Mouse (Mus musculus) ovary, postnatal 36 days (tissue): ENCODE data around the gene C2cd3.
A peak's percentile ranks its signal among the peaks of the same experiment; 100 is the strongest.
"Not testable (repeated sequence)": the region's sequence is repeated elsewhere in the genome, so short reads cannot be mapped to it uniquely, and the experiment has no call there.

ENCODE experiments used
- DNase-seq: peaks from one replicate; pipeline ENCODE4 v3.0.0; 2022; ENCODE audit warnings: low spot score, mixed read lengths

C2cd3 gene

DNA sequence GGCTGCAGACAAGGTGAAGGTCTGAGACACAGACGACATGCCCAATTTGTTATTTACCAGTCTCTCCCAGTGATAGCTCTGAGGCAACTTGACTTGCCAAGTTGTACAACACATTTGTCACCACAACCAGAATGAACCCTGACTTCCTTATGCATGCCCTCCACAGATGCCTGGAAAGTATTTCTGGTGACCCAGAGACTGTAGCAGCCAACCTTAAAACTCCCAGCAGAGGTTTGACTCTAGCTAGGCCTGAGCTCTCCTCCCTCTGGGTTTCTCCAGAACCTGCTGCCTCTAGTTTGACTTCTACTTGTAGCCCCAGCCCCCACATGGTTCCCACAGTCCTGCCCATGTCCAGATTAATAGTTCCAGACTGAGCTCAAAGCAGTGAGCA is 99.4 kb downstream of the C2cd3 start:
- no peak for DNase-seq

DNA sequence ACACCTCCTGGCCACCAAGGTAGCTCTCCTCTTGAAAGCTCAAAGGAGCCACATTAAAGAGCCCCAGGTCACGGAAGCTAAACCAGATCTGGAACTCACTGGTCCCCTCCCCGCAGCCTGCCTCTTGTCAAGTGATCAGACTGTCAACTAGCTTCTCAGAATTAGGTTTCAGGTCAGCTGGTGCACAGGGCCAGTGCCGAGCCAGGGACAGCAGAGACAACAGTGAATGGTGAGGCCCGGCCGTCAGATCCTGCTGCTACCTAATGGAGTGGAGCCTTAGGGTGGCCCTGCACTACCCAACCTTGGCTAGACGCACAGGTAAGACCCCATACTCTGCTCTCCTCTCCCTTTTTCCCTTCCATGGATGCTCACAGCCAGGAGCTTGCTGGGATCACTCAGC is 100.7 kb downstream of the C2cd3 start, which contains the start of gene Ucp3:
Ucp3 (plus strand) TSS at position 214 of the 400 bp plus-strand sequence.
- no peak for DNase-seq

DNA sequence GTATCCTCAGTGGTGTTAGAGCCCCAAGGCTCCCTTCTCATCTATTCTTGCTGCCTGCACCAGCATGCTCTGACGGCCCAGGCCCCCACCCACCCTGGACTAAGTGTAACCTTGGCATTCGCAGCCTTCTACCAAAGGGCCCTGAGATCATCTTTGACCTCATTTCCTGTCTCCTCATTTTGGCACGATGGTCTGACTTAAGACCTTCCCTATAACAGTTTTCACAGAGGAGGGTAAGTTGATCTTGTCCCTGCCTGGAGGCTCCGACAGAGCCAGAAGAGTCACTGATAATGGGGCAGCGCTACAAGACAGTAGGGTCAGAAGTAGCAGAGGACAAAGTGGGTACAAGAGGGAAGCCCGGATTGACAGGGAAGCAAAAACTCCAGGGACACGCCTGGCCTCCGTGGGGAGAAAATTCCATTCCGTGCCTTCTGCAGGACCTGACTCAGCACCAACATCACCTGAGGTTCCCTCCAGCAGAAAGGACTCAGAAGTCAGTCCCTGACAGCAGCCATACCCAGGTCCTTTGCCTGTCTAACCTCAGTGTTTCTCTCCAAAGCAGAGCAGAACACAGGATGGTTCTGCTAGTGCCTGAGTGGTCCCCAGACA is 101.9 kb downstream of the C2cd3 start:
- DNase-seq = no peak

DNA sequence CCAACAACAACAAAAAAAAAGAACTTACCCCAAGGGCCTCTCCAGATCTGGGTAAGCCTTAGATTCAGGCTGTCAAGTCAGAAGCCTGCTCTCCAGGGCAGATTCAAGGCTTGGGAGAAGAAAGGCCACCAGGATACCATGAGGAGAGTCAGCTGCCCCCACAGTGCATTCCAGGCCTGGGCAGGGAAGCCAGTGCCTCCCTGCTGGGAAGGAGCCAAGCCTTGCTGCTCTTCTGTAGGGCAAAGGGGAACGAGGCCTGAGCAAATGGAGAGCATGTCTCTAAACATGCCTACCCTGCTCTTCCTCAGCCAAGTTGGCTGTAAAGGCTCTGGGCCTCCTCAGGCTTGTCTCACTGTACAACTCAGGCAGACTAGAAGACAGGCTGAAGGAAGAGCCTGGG is 102.6 kb downstream of the C2cd3 start:
- peak; percentile 69 for DNase-seq

DNA sequence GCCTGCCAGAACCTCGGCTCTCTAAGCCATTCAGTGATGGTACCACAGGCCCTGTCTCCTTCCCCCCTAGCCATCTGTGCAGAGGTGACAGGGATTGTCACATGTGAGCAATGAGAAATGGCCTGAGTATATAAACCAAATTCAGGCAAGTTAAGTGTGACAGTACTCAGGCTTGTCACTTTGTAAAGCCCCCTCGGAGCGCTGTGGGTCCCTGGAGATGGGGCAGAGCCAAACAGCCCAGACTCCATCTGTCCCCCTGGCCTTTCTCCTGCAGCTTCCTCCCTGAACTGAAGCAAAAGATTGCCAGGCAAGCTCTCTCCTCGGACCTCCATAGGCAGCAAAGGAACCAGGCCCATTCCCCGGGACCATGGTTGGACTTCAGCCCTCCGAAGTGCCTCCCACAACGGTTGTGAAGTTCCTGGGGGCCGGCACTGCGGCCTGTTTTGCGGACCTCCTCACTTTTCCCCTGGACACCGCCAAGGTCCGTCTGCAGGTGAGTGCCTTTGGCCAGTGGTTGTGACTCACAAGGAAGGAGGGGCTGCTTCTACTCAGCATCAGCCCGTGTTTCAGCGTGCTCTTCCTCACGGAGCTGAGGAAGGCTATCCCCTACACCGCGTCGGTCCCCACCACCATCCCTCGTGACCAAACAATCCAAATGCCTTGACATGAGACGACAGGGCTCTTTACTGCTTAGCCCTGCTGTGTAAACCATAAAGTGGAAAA is 107.2 kb downstream of the C2cd3 start:
- DNase-seq = no peak

DNA sequence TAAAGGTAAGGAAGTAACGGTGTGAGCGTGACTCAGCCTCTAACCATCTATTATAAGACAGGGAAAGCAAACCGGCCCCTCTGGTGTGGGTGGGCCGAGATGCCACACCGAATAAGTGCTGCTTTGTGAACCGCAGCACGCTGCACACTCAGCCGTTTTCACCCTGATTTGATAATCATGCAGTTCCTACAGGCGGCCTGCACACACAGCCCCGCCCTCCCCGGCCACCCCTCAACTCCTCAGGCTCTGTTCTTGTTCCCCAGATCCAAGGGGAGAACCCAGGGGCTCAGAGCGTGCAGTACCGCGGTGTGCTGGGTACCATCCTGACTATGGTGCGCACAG is 107.8 kb downstream of the C2cd3 start:
- DNase-seq = no peak

DNA sequence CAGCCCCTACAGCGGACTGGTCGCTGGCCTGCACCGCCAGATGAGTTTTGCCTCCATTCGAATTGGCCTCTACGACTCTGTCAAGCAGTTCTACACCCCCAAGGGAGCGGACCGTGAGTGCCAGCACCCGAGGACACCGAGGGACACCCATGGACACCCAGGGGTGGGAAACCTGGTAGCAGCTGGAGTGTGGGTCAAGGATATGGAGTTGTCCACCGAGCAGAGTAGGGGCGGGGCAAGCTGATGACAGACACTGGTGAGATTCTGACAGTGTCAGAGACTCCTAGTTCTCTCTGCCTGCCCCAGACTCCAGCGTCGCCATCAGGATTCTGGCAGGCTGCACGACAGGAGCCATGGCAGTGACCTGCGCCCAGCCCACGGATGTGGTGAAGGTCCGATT is 108.1 kb downstream of the C2cd3 start:
- DNase-seq = no peak

DNA sequence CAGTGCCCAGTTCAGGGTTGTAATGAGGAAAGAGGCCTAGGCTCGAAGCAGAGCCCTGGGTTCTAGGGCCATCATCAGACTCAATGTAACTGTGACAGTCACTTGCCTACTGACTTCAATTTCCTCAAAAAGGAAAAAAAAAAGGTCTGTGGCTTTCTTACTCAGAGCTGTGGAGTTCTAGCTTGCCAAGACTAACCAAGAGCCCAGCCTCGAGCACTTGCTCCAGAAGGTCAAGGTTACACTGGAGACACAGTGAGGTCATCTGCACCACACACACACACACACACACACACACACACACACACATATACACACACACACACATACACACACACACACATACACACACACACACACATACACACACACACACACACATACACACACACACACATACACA is 110.0 kb downstream of the C2cd3 start:
- not testable (repeated sequence) for DNase-seq

DNA sequence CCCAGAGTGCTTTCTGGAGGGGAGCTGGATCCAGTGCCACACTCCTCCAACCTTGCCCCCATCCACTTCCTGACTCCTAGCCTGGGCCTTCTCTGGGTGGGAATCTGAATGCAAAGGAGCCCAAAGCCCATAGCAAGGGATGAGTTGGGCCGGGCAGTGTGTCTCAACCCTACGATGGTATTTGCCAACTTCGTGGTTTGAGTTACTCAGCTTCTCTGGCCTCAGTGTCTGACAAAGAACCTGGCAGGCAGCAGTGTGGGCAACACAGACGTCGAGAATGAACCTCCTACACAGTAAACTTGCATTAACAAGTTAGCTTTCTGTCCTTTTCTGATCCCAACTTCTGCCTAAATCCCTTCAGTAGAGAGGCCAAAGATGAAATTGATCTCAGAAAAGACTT is 112.5 kb downstream of the C2cd3 start:
- DNase-seq = no peak

DNA sequence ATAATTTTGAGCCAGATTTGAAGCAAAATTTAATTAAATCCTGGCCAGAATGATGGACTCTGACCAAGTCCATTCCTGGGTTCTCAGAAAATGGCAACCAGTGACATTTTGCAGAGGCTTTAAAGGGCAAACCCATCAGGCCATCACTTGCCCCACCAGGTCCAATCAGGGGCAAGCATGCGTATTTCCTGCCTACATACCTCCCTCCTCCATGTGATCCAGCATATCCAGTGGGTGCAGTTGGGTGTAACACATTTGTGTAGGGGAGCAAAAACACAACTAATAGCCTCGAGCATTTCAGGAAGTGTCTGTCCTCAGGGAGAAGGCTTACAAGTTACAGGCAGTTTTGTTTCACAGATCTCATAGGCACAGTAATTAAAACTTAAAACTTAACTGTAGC is 115.3 kb downstream of the C2cd3 start:
- DNase-seq = no peak

DNA sequence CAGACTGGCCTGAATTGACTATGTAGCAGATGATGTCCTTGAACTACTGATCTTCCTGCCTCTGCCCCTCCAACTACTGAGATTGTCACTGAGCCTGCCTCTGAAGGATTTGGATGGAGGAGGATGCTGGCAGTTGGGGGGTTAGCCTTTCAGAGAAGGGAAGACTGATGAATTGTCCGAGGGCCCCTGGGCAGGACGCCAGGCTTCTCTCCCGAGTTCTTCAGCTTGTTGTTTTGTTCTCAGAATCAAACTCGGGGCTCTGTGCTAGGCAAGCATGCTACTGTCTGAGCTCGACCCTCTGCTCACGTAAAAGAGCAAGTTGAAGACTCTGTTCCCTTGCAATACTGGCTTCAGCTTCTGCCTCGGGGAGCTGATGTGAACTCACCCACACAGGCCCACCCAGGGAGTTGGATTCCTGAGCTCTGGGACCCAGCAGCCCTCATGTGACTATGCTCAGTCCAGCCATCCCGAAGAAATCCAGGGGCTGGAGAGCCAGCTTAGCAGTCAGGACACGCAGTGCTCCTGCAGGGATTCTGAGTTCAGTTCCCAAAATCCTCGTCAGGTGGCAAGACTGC is 116.5 kb downstream of the C2cd3 start:
- DNase-seq = peak; percentile 43

DNA sequence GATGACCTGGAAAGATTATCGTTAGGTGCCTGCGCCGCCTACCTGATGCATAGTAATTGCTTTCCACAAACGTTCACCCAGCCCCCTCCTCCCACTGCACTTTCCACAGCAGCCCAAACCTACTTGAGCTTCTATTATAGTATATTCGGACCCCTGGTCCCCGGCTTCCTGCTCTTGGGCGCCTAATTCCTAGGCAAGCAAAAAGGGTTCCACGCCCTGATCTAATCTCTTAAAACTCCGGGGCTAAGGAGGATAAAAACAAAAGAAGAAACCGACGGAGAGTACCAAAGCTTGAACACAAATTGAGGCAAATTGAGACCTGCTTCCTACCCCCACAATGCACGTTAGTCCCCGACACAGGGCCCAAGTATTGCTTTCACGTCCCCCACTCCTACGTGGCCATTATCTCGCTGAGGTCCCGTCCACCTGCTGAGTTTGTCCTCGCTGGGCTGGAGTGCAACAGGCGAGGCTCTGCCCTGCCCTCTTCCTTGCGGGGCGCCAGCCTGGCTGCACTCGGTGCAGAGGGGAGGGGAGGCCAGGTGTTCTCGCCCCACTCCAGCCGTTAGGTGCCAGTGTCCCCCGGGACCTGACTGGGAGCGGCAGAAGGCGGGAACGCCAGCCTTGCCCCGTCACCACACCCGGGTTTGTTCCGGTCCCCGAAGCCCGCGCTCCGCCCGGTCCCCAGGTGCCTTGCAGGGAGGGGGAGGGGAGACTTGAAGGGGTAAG is 120.5 kb downstream of the C2cd3 start:
- peak; percentile 71 for DNase-seq

DNA sequence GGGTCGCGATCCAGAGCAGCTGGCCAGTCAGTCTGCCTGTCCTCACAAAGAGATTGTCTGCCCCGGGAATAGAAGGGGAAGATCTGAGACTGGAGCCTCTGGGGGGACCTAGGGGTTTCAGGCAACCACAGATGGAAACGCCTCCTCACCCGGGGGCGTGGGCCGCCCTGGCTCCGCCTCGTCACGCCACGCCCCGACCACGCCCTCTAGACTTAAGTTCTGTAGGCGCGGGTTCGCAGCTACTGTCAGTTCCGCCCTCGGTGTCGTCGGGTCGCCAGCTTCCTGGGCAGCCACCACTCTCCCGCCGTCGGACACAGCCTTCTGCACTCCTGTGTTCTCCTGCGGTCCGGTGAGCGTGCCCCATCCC is 121.1 kb downstream of the C2cd3 start, which contains the start of gene Ucp2:
Ucp2 (plus strand) TSS at position 221 of the 367 bp plus-strand sequence.
- peak; percentile 92 for DNase-seq

DNA sequence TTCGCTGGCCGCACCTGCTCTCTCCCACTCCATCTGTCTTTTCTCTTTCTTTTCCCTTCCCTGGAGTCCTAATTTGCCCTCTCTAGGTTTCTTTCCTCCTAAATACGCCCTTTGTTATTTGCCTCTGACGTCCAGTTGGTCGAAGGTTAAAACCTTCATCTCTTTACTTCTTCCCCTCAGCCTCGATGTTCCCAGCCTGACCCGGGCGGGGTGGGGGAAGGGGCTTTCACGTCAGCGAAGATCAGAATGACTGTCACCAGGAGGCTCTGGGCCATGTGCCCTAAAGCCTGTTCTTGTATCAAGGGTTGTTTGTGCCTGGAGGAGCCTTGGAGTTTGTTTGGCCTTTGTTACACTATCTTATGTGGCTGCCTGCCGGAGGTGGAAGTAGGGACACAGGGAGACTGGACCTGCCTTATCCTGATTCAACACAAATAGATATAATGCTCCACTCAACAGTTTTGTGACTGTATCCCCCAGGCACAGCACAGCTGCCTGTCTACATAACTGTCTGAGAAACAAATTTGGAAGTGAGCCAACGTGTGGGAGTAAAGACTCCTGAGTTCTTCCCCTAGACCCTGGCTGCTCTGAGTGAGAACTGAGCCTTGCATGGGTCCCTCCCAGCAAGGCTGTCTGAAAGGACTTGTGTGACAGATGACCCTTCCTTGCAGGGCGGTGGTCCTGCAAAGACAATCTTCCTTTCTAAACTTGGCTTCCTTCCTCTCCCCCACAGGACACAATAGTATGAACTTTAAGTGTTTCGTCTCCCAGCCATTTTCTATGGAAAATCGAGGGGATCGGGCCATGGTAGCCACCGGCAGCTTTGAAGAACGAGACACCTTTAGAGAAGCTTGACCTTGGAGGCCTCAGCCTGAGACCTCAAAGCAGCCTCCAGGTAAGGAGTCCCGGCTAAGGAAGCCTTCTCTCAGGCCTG is 121.7 kb downstream of the C2cd3 start:
- peak; percentile 55 for DNase-seq

DNA sequence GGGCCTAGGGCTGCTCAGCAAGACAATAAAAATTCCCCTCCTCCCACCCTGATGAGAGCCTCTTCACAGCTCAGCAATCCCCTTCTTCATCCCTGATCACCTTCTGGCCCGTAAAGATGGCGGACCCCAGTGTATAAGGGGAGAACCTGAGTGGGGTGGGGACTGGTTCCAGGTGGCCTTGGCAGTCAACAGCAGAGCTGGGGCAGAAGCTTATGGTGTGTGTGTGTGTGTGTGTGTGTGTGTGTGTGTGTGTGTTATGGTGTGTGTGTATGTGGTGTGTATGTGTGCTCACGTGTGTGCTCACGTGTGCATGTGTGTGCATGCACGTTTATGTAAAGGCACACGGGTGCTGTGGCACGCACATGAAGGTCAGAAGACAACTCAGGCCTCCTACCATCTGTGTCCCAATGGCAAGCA is 122.4 kb downstream of the C2cd3 start:
- DNase-seq = no peak

DNA sequence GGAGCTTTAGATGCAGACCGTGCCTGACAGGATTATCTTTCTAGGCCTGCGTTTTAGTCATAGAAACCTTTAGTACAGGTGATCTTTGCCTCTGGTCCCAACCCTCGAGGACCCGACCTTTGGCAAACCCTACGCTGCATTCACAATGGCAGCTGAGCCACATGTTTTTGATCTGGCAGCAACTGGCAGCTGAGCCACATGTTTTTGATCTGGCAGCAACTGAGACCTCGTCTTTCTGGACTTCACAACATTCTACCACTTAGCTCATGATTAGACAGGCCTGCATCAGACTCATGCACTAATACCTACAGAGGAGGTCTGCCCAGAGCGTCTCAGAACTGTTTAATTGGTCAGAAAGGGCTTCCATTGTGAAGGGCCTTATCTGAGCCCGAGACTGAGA is 123.0 kb downstream of the C2cd3 start:
- DNase-seq = no peak

DNA sequence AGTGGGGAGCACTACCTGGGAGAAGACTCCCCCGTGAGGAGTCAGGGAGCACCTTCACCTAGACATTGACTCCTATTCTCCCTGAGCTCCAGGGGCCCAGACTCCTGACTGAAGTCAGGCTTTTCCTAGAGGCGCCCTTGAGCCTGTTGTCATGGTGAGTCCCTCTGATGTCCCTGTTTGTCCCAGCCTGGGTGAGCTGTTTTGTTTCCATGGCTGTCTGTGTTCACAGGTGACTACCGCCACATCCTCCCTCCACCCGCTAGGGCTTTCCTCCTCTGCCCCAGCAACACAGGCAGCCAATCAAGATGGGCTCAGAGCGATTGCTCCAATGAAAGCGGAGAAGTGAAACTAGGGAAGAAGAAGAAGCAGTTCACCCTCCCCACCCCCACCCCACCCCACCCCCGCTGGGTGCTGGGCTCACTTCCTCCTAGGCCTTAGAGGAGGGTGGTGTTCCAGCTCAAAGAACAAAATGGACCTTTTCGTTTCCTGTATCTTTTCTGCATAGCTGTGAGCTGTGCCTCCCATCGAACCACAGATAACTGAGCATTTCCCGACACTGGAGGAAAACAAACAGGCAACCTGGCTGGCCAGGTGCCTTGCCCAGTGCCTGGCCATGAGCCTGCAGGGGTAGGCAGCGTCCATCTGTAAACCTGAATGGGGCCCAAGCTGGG is 123.7 kb downstream of the C2cd3 start:
- peak; percentile 64 for DNase-seq

DNA sequence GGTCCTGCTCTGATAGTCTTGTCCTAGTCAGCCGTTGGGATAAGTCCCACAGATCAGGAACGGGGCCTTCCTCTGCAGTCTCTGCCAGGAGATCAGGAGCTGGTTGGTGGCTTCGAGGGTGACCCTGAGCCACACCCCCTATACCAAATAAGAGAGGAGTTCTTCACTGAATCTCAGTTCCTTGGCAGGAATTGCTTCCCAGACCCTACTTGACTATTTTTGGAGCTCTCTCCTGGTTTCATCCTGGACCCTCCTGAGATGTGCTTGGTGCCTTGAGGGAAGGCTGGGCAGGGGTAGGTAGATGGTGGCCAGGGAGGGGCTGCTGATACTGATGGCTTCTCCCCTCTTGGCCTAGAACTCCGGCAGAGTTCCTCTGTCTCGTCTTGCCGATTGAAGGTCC is 124.3 kb downstream of the C2cd3 start:
- no peak for DNase-seq

DNA sequence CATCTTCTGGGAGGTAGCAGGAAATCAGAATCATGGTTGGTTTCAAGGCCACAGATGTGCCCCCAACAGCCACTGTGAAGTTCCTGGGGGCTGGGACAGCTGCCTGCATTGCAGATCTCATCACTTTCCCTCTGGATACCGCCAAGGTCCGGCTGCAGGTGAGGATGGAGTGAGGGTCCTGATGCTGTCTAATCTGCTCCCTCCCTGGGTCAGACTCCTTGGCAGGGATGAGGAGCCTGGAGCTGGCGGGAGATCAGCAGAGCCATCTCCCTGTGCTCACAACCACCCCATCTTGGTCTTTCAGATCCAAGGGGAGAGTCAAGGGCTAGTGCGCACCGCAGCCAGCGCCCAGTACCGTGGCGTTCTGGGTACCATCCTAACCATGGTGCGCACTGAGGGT is 124.8 kb downstream of the C2cd3 start:
- no peak for DNase-seq

DNA sequence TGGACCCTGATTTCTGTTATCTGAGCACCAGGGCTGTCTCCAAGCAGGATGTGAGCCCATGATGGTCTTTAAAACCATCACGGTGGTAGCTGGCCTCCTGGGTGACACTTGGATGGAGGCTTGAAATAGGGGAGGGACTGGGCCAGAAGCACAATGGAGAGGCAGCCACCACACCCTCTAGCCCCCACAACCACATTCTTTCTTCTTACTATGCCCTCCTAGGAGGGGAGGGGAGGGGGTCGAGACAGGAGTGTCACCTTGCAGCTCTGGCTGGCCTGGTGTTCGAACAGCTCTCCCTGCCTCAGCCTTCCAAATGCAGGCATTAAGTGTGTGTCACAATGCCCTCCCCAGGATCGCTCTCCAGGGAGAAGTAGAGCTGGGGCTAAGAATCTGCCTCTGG is 125.4 kb downstream of the C2cd3 start:
- no peak for DNase-seq

DNA sequence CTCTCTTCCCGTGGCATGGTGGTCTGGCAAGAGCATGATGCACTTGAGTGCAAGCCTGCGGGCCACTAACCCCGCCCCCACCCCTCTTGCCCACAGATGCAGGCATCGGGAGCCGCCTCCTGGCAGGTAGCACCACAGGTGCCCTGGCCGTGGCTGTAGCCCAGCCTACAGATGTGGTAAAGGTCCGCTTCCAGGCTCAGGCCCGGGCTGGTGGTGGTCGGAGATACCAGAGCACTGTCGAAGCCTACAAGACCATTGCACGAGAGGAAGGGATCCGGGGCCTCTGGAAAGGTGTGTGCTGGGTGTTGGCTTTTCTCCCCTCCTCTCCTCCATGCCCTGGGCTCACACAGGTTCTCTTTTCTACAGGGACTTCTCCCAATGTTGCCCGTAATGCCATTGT is 125.9 kb downstream of the C2cd3 start:
- DNase-seq = no peak
